Mouse (Mus musculus) liver, adult 2 months (tissue): Measurements from ENCODE around the gene Mrpl3. TPM values are rescaled to one million over a fixed set of nuclear protein-coding genes. Genes with fewer than 3 reads are reported as not detected.

Source experiments
- DNase-seq: peaks from one replicate; pipeline ENCODE4 v3.0.0-alpha.2; 2011; ENCODE audit warnings: low read depth, low spot score; ENCODE audit errors: extremely low read depth
- H3K27ac ChIP-seq: fragments of 200-500 bp; replicated peaks from 2 replicates; pipeline ENCODE4 v1.5.1; 2012; ENCODE audit warnings: low read depth, mild to moderate bottlenecking, control low read depth, inconsistent platforms, low read length; ENCODE audit not compliant: insufficient read depth
- H3K27me3 ChIP-seq: fragments of 200-500 bp; 2 replicates; pipeline ENCODE4 v1.6.1; 2012; ENCODE audit warnings: mild to moderate bottlenecking, moderate library complexity, low read length, inconsistent platforms; ENCODE audit not compliant: control insufficient read depth, insufficient read depth
- H3K36me3 ChIP-seq: fragments of 200-500 bp; 2 replicates; pipeline ENCODE4 v1.6.1; 2012; ENCODE audit warnings: low read length, inconsistent platforms; ENCODE audit not compliant: control insufficient read depth, insufficient read depth
- H3K4me1 ChIP-seq: fragments of 200-500 bp; 2 replicates; pipeline ENCODE4 v1.6.1; 2011; ENCODE audit warnings: low read length; ENCODE audit not compliant: control insufficient read depth, insufficient read depth
- H3K4me3 ChIP-seq: fragments of 200-500 bp; 2 replicates; pipeline ENCODE4 v1.5.1; 2011; ENCODE audit warnings: low read depth, mild to moderate bottlenecking, control low read depth, low read length, moderate library complexity; ENCODE audit not compliant: insufficient read depth
- H3K79me2 ChIP-seq: fragments of 200-500 bp; 2 replicates; pipeline ENCODE4 v1.6.1; 2012; ENCODE audit warnings: inconsistent platforms, mild to moderate bottlenecking, low read length, moderate library complexity; ENCODE audit not compliant: control insufficient read depth, insufficient read depth
- H3K9ac ChIP-seq: fragments of 200-500 bp; 2 replicates; pipeline ENCODE4 v1.6.1; 2012; ENCODE audit warnings: low read depth, mild to moderate bottlenecking, control low read depth, inconsistent platforms, low read length
- CTCF ChIP-seq: fragments of 200-500 bp; IDR thresholded peaks from 2 replicates; pipeline ENCODE4 v1.5.1; 2011; ENCODE audit warnings: low read depth, low read length, control low read depth
- POLR2A ChIP-seq: fragments of 200-500 bp; IDR thresholded peaks from 2 replicates; pipeline ENCODE4 v1.6.1; 2011; ENCODE audit warnings: low read length, control low read depth; ENCODE audit not compliant: insufficient read depth; ENCODE audit errors: extremely low read depth
- WGBS: fragments of 180-500 bp; shearing (Covaris S2); methylation state at CpG from one replicate; pipeline ENCODE4 v1.1.7; 2018; 5-methylcytosine and 5-hydroxymethylcytosine counted together
- polyA plus RNA-seq: library from polyadenylated mRNA; depleted of rRNA; stranded (reverse); fragments of >200 nt; gene quantifications from 2 replicates; pipeline ENCODE4 v1.2.3, GENCODE M21; 2012; rRNA removed
- total RNA-seq: library from RNA; depleted of rRNA; stranded (reverse); fragments of >200 nt; gene quantifications from 2 replicates; pipeline ENCODE4 v1.2.3, GENCODE M21; 2014; rRNA removed

Gene Mrpl3
- total RNA-seq (20.7 and 32.6 TPM in 2 replicates), polyA plus RNA-seq (20.4 and 31.8 TPM in 2 replicates)

- H3K27me3 ChIP-seq, result no peaks in the 10 kb centered on the region
- peak within 1 kb of the TSS; percentile 75 for H3K27ac ChIP-seq
- 1% methylated on average over 31 of the region's 31 CpGs for WGBS
- H3K79me2 ChIP-seq, result no peaks in the 10 kb centered on the region; the same call in 1 of the 2 replicates
- no peak for TF ChIP-seq CTCF
- TF ChIP-seq POLR2A, result 0 out of 2 replicates have a peak, but pooled peaks have one; percentile 22
- H3K36me3 ChIP-seq, result peaks cover 27% of the 10 kb centered on the region
- DNase-seq, result peak; percentile 77
- peak within 1 kb of the TSS; percentile 94 for H3K4me3 ChIP-seq
- H3K4me1 ChIP-seq, result peaks cover 1% of the 10 kb centered on the region; the same call in 1 of the 2 replicates
- H3K9ac ChIP-seq, result peak within 1 kb of the TSS; percentile 94
Observed at GRCm38 (mm10) chr9:105053147-105053557, at the start of gene Mrpl3. Gene Mrpl3, plus strand, starts transcription at chr9:105053239.

- Histone ChIP-seq H3K27me3 (no peaks in the 10 kb centered on the region), H3K4me3 (no peak overlapping the region), H3K9ac (no peak overlapping the region), H3K36me3 (no peaks in the 10 kb centered on the region), H3K79me2 (no peaks in the 10 kb centered on the region), H3K4me1 (no peaks in the 10 kb centered on the region), H3K27ac (no peak overlapping the region)
- DNase-seq, result no peak
- TF ChIP-seq POLR2A, result no peak
- TF ChIP-seq CTCF, result no peak
- WGBS, result 41% methylated on average over 2 of the region's 2 CpGs
Observed at GRCm38 (mm10) chr9:105010721-105011120, 42.3 kb upstream of the Mrpl3 start.

DNA sequence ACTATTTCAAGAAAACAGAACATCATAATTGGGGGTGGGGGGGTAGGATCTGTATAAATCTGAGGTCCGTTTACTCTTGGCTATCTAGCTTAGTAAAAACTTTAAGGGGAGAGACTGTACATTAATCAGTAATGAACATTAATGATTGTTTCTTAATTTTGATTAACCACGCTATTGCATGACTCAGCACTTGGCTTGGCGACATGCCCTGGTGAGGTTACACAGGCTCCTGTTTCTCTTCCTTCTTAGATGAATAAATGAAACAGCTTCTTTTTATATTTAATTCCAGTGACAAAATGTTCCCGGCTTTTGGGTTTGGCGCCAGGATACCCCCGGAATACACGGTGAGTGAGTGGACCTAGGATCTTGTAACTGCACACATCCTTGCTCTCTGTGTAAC lies 34.9 kb upstream of the Mrpl3 start:
- no peak overlapping the region for H3K27ac ChIP-seq

DNA sequence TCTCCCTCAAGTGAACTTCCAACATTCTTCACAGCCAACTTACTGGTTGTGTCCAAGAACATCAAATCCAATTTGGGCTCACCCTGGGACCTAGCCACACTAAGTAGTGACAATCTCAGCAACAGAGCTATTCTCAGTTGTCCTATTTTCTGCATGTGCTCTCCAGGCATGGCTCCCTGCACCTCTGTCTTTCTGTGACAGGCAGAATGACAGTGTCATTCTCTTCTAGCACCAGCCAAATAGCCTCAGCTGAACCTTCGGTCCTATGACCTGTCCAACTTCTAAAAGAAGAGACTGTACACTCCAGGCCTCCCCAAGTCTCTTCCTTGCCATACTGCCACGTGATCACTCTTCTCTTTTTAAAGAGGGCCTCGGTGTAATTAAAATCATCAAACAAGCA lies 24.7 kb upstream of the Mrpl3 start:
- no peak for DNase-seq
- H3K27me3 ChIP-seq, result no peaks in the 10 kb centered on the region
- TF ChIP-seq POLR2A (no peak), CTCF (no peak)
- no peaks in the 10 kb centered on the region for H3K4me1 ChIP-seq
- no peaks in the 10 kb centered on the region for H3K79me2 ChIP-seq
- WGBS, result 64% methylated on average over 3 of the region's 3 CpGs
- H3K27ac ChIP-seq, result no peak overlapping the region
- H3K4me3 ChIP-seq, result no peak overlapping the region
- H3K36me3 ChIP-seq, result no peaks in the 10 kb centered on the region
- H3K9ac ChIP-seq, result no peak overlapping the region

More for the DNA sequence above, 34.9 kb upstream of the Mrpl3 start:
- Histone ChIP-seq H3K4me1 (no peaks in the 10 kb centered on the region), H3K4me3 (no peak overlapping the region), H3K79me2 (no peaks in the 10 kb centered on the region), H3K36me3 (no peaks in the 10 kb centered on the region), H3K9ac (no peak overlapping the region), H3K27me3 (no peaks in the 10 kb centered on the region)
- 82% methylated on average over 7 of the region's 7 CpGs for WGBS
- DNase-seq, result no peak
- TF ChIP-seq CTCF (no peak), POLR2A (no peak)

GRCm38 (mm10) chr9:105032572-105032971 lies 20.5 kb upstream of the Mrpl3 start:
- no peak for TF ChIP-seq POLR2A

GRCm38 (mm10) chr9:105033641-105034040 lies 19.4 kb upstream of the Mrpl3 start:
- no peaks in the 10 kb centered on the region for H3K79me2 ChIP-seq
- no peak for DNase-seq
- H3K27me3 ChIP-seq, result no peaks in the 10 kb centered on the region
- no peak overlapping the region for H3K9ac ChIP-seq
- no peaks in the 10 kb centered on the region for H3K4me1 ChIP-seq
- WGBS, result 83% methylated on average over 7 of the region's 7 CpGs
- H3K4me3 ChIP-seq, result no peak overlapping the region
- H3K27ac ChIP-seq, result no peak overlapping the region
- no peaks in the 10 kb centered on the region for H3K36me3 ChIP-seq
- TF ChIP-seq CTCF (no peak), POLR2A (no peak)

More at GRCm38 (mm10) chr9:105032572-105032971, 20.5 kb upstream of the Mrpl3 start:
- H3K27me3 ChIP-seq, result no peaks in the 10 kb centered on the region
- 86% methylated on average over 9 of the region's 9 CpGs for WGBS
- no peak overlapping the region for H3K4me3 ChIP-seq
- no peak overlapping the region for H3K9ac ChIP-seq
- H3K27ac ChIP-seq, result no peak overlapping the region
- no peaks in the 10 kb centered on the region for H3K36me3 ChIP-seq
- H3K4me1 ChIP-seq, result no peaks in the 10 kb centered on the region
- no peak for DNase-seq
- no peaks in the 10 kb centered on the region for H3K79me2 ChIP-seq
